Mouse (Mus musculus) heart, embryonic 14.5 days (tissue): ENCODE measurements at regions not wholly inside any gene's neighbourhood (a gene's known extent, or its start where the extent isn't known, plus 50 kb on each side); places are given as distances from the start of the nearest gene placed in this dataset.

Source experiments
- ATAC-seq: fragments of 200-750 bp; cut with Nextera tagmentation; 2 replicates; pipeline ENCODE4 v1.8.0; 2017; ENCODE audit warnings: low read depth, moderate TSS enrichment; ENCODE audit not compliant: insufficient number of reproducible peaks, insufficient read depth, low FRiP score
- H3K27ac ChIP-seq, 2 experiments: fragments of 200-500 bp in 1 of 2; fragments of 300-500 bp in 1 of 2; sonication (generic) in 1 of 2; replicated peaks in 1 of 2; 2 replicates each; pipeline ENCODE4 v1.5.1; 2012 to 2014; ENCODE audit warnings: low read depth in 2 of 2, low read length in 2 of 2, control low read depth in 1 of 2, mild to moderate bottlenecking in 1 of 2, mixed read lengths in 1 of 2; ENCODE audit not compliant: control insufficient read depth in 1 of 2, insufficient read depth in 1 of 2
- H3K27me3 ChIP-seq: fragments of 300-500 bp; sonication (generic); 2 replicates; pipeline ENCODE4 v1.6.1; 2014; ENCODE audit warnings: mild to moderate bottlenecking, low read length, control low read depth; ENCODE audit not compliant: control insufficient read depth, insufficient read depth
- H3K36me3 ChIP-seq: fragments of 300-500 bp; sonication (generic); 2 replicates; pipeline ENCODE4 v1.6.1; 2014; ENCODE audit warnings: mild to moderate bottlenecking, control low read depth, low read length, mixed read lengths; ENCODE audit not compliant: control insufficient read depth, insufficient read depth
- H3K4me1 ChIP-seq, 2 experiments: fragments of 200-500 bp in 1 of 2; fragments of 300-500 bp in 1 of 2; sonication (generic) in 1 of 2; 2 replicates each; pipeline ENCODE4 v1.6.1; 2012 to 2014; ENCODE audit warnings: low read length in 2 of 2, control low read depth in 1 of 2, mixed read lengths in 1 of 2; ENCODE audit not compliant: control insufficient read depth in 2 of 2, insufficient read depth in 2 of 2
- H3K4me2 ChIP-seq: fragments of 300-500 bp; sonication (generic); 2 replicates; pipeline ENCODE4 v1.6.1; 2014; ENCODE audit warnings: mild to moderate bottlenecking, low read length
- H3K4me3 ChIP-seq, 2 experiments: fragments of 200-500 bp in 1 of 2; fragments of 300-500 bp in 1 of 2; sonication (generic) in 1 of 2; 2 replicates each; pipeline ENCODE4 v1.5.1; 2012 to 2014; ENCODE audit warnings: low read length in 2 of 2, mild to moderate bottlenecking in 2 of 2, control low read depth in 1 of 2, low read depth in 1 of 2, moderate library complexity in 1 of 2; ENCODE audit not compliant: control insufficient read depth in 1 of 2, insufficient read depth in 1 of 2
- H3K9ac ChIP-seq: fragments of 300-500 bp; sonication (generic); 2 replicates; pipeline ENCODE4 v1.6.1; 2014; ENCODE audit warnings: mild to moderate bottlenecking, low read length
- H3K9me3 ChIP-seq: fragments of 300-500 bp; sonication (generic); 2 replicates; pipeline ENCODE4 v1.6.1; 2016; ENCODE audit warnings: low read length, control low read depth; ENCODE audit not compliant: control insufficient read depth
- WGBS: fragments of 180-500 bp; shearing (Covaris S2); extraction: QIAGEN DNeasy Blood & Tissue Kit; methylation state at CpG from one replicate; pipeline ENCODE4 v1.1.7; 2014; 5-methylcytosine and 5-hydroxymethylcytosine counted together

GRCm38 (mm10) chr15:61506361-61506897 lies 583.6 kb upstream of the A1bg start:
- Histone ChIP-seq H3K36me3 (no peaks in the 10 kb centered on the region), H3K9ac (no peak overlapping the region), H3K4me1 (no peaks in the 10 kb centered on the region), H3K4me3 (no peak overlapping the region), H3K9me3 (no peaks in the 10 kb centered on the region), H3K4me2 (no peak overlapping the region), H3K27me3 (no peaks in the 10 kb centered on the region), H3K27ac (no peak overlapping the region)
- WGBS = 79% methylated on average over 6 of the region's 6 CpGs
- no peak for ATAC-seq

GRCm38 (mm10) chr15:61503436-61503835 lies 580.6 kb upstream of the A1bg start:
- Histone ChIP-seq H3K36me3 (no peaks in the 10 kb centered on the region), H3K9me3 (no peaks in the 10 kb centered on the region), H3K4me1 (no peaks in the 10 kb centered on the region), H3K27ac (no peak overlapping the region), H3K9ac (no peak overlapping the region), H3K4me3 (no peak overlapping the region), H3K27me3 (no peaks in the 10 kb centered on the region), H3K4me2 (no peak overlapping the region)
- ATAC-seq = no peak
- 80% methylated on average over 7 of the region's 7 CpGs for WGBS

- ATAC-seq = no peak
- H3K27ac ChIP-seq = no peak overlapping the region
- no peaks in the 10 kb centered on the region for H3K4me1 ChIP-seq
- H3K36me3 ChIP-seq = no peaks in the 10 kb centered on the region
- no peak overlapping the region for H3K4me2 ChIP-seq
- H3K9me3 ChIP-seq = no peaks in the 10 kb centered on the region
- H3K27me3 ChIP-seq = no peaks in the 10 kb centered on the region
- H3K4me3 ChIP-seq = no peak overlapping the region
- no peak overlapping the region for H3K9ac ChIP-seq
- 78% methylated on average over 4 of the region's 4 CpGs for WGBS
Observed at GRCm38 (mm10) chr15:61489731-61490130, 566.9 kb upstream of the A1bg start.

GRCm38 (mm10) chr15:61481861-61482260 lies 559.0 kb upstream of the A1bg start:
- H3K4me3 ChIP-seq = no peak overlapping the region
- H3K27ac ChIP-seq = no peak overlapping the region; a peak in 1 of 4 replicates
- no peaks in the 10 kb centered on the region for H3K9me3 ChIP-seq
- 14% methylated on average over 7 of the region's 7 CpGs for WGBS
- no peak overlapping the region for H3K9ac ChIP-seq
- H3K4me1 ChIP-seq = peaks cover 2 to 9% of the 10 kb centered on the region in 2 experiments; a peak in 3 of 4 replicates
- ATAC-seq = no peak
- no peak overlapping the region for H3K4me2 ChIP-seq
- H3K36me3 ChIP-seq = no peaks in the 10 kb centered on the region
- no peaks in the 10 kb centered on the region for H3K27me3 ChIP-seq

- Histone ChIP-seq H3K9ac (no peak overlapping the region), H3K4me1 (no peaks in the 10 kb centered on the region), H3K27me3 (no peaks in the 10 kb centered on the region), H3K4me2 (no peak overlapping the region), H3K9me3 (no peaks in the 10 kb centered on the region), H3K36me3 (no peaks in the 10 kb centered on the region), H3K4me3 (no peak overlapping the region), H3K27ac (no peak overlapping the region)
- ATAC-seq = no peak
- 41% methylated on average over 1 of the region's 1 CpGs for WGBS
Observed at GRCm38 (mm10) chr15:61473900-61474299, 551.1 kb upstream of the A1bg start.

- no peak overlapping the region for H3K27ac ChIP-seq
- no peaks in the 10 kb centered on the region for H3K9me3 ChIP-seq
- H3K9ac ChIP-seq = no peak overlapping the region
- H3K4me2 ChIP-seq = no peak overlapping the region
- no peak for ATAC-seq
- no peaks in the 10 kb centered on the region for H3K4me1 ChIP-seq
- H3K27me3 ChIP-seq = no peaks in the 10 kb centered on the region
- no peaks in the 10 kb centered on the region for H3K36me3 ChIP-seq
- 85% methylated on average over 5 of the region's 5 CpGs for WGBS
- no peak overlapping the region for H3K4me3 ChIP-seq
Observed at GRCm38 (mm10) chr15:61455042-61455441, 532.2 kb upstream of the A1bg start.

- Histone ChIP-seq H3K27ac (no peak overlapping the region), H3K4me1 (no peaks in the 10 kb centered on the region), H3K4me3 (no peak overlapping the region), H3K9ac (no peak overlapping the region), H3K27me3 (no peaks in the 10 kb centered on the region), H3K36me3 (no peaks in the 10 kb centered on the region), H3K9me3 (no peaks in the 10 kb centered on the region), H3K4me2 (no peak overlapping the region)
- WGBS = 72% methylated on average over 1 of the region's 1 CpGs
- no peak for ATAC-seq
Observed at GRCm38 (mm10) chr15:61454350-61454671, 531.5 kb upstream of the A1bg start.

- Histone ChIP-seq H3K4me1 (no peaks in the 10 kb centered on the region), H3K9me3 (no peaks in the 10 kb centered on the region), H3K27me3 (no peaks in the 10 kb centered on the region), H3K4me2 (no peak overlapping the region), H3K27ac (no peak overlapping the region), H3K36me3 (no peaks in the 10 kb centered on the region), H3K4me3 (no peak overlapping the region), H3K9ac (no peak overlapping the region)
- 70% methylated on average over 5 of the region's 5 CpGs for WGBS
- no peak for ATAC-seq
Observed at GRCm38 (mm10) chr15:61453656-61454349, 531.0 kb upstream of the A1bg start.
